Mouse (Mus musculus) spleen, adult 18-20 months (tissue): ENCODE measurements around the gene 4921504E06Rik.

Source experiments
- DNase-seq, 2 experiments: peaks; one replicate each; pipeline ENCODE4 v3.0.0; 2022; ENCODE audit warnings: mixed read lengths in 2 of 2

The 4921504E06Rik gene

GRCm38 (mm10) chr2:19490262-19490661 lies 63.5 kb downstream of the 4921504E06Rik start:
- no peak for DNase-seq

DNA sequence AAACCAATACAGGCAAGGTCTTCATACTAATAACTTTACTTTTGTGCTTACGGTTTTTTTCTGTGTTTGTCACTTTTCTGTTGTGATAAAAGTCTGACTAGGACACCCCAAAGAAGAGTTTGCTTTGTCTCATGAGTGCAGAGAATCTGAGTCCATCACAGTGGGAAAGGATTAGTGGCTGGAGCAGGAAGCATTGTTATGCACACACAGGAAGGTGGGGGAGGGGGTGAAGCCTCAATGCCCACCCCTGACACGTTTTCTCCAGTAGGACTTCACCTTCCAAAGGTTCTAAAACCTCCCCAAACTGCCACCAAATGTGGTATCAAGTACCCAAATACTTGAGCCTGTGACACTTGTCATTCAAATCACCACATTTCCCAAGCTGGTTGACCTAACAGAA lies 91.8 kb downstream of the 4921504E06Rik start:
- no peak for DNase-seq

- no peak for DNase-seq
Observed at GRCm38 (mm10) chr2:19458785-19459184, 94.9 kb downstream of the 4921504E06Rik start.

DNA sequence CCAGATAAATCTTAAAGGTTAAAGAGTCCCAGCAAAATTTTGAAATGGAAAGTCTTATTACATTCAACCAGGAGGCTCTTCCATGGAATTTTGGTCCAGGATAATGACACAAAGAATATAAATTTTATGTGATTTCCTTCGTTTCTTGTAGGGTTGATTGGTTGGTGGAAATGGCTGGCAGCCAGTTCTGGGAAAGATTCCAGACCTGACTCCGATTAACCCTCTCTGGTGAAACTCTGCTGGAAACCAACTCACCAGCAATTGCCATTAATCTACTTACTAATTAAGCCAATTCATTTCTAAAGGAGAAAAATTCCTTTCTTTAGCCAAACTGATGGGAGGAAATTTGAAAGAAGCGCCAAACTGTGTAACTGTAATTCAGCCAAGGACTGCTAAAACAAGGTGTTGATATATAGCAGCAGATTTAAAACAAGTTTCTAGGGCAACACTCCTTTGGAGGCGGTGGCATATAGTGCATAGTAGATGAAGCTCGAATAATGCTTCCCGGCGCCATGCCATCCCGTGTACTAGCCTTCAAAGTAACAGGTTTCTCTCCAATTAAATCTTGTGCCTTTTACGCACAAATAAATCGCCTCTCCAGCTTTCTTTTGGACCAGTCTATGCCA lies 97.7 kb downstream of the 4921504E06Rik start:
- no peak for DNase-seq

GRCm38 (mm10) chr2:19455228-19455627 lies 98.5 kb downstream of the 4921504E06Rik start:
- DNase-seq, result no peak

DNA sequence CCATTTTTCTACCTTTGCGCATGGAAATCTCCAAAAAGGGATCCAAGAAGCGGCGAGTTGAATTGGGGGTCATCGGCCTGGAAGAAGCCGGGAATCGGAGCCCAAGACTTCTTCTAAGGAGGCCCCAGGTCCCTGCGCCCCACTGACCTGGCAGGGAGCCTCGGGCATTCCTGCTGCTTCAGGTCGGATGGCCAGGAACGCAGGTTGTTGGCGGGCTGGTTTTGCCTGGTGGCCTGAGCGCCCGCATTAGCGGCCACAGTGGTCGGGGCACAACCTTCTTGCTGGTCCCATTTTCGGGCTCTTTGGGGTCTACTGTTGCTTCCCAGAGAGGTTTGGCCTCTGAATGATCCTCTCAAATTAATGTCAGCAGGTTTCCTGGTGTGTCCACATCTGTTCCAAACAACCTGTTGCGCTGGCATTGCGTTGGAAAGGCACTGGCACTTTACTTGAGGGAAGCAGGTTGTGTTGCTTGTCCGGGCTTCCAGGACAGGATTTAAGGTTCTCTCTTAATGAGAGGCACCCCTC lies 101.1 kb downstream of the 4921504E06Rik start:
- no peak for DNase-seq

- DNase-seq, result no peak
Observed at GRCm38 (mm10) chr2:19449308-19449707, 104.4 kb downstream of the 4921504E06Rik start.

- no peak for DNase-seq
Observed at GRCm38 (mm10) chr2:19448042-19448700, 105.5 kb downstream of the 4921504E06Rik start.

DNA sequence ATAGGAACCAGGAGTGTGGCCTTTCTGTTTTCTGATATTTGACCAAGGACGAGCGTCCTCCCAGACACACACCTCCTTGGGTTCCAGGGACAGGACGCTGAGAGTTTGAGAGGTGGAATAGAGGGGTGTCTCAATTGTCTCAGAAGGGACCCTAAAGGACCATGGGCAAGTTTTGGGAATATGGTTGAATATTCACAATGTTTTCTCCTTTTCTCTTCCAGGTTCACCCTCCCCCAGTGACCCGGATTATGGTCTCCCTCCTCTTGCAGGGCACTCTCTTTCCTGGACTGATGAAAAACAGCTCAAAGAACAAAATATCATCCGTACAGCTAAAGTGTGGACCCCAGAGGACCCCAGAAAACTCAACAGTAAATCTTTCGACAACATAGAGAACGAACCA lies 107.0 kb downstream of the 4921504E06Rik start:
- no peak for DNase-seq

- no peak for DNase-seq
Observed at GRCm38 (mm10) chr2:19445871-19446501, 107.7 kb downstream of the 4921504E06Rik start.

GRCm38 (mm10) chr2:19444931-19445831 lies 108.5 kb downstream of the 4921504E06Rik start, which contains the start of gene Ptf1a:
Gene Ptf1a, plus strand, starts transcription at chr2:19445663.
- DNase-seq, result no peak

- DNase-seq, result no peak
Observed at GRCm38 (mm10) chr2:19444346-19444745, 109.4 kb downstream of the 4921504E06Rik start.

DNA sequence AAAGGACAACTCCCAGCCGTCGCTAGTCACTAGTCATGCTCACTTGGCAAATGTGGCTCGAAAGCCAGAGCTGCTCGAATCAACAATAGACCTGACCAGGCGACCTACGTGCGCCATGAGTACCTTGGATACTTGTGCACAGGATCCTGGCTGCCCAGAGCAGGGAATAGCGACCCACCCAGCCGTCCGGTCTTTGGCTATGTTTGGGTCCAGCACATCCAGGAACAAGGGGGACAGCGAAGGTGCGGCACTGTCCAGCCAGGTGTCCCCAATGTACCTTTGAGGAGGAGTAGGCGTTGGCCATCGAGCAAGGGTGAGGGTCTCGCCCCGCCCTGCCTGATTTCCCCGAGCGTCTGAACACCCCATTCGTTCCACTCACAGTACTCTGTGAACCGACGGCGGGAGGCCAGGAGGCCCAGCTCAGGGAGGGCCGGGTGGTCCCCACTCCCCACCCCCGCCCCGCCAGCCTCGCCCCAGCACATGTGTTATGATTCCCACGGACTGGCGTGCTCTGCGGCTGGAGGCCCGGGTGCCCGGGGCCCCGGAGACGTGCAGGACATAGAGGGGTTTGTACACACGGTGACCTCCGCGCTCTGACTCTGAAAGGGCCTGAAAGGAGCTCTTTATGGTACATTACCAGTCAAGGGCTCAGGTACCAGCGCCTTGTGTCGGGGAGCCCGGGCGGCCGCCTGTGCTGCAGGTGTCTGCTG lies 121.9 kb downstream of the 4921504E06Rik start:
- DNase-seq, result no peak

DNA sequence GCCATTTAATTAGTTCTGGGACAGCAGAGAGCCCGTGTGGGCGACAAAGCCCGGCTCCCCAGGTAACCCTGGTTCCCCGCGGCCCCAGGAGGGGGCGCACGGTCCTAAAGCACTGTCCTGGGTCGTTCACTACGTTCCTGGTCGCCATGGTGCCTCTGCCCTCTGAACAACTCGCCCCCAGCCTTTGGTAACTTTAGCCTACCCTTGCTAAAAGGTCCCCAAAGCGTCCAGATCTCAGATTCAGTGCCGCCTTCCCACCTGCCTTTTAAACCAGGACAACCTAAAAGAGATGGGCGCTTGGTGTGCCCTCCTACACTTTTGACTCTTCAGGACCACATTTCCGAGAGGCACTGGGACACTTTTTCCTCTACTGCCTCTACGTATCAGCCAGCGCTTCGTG lies 122.5 kb downstream of the 4921504E06Rik start:
- DNase-seq, result no peak

DNA sequence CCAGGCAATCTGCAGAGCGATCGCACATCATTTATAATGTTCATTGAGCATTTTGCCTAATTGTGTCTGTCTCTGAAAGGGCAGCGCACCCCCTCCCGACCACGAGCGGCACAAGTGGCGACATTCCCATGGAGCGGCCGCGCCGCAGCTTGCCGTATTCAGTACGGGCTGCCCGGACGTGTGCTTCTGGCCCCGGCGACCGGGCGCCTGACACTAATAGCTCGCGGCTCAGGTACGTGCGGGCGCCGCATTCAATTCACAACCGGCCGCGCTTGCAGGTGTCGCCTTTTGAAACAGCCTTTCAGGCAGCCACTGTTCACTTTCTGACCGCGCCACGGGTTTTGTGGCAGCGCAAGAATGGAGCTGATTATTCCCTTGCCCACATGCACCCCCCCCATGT lies 123.0 kb downstream of the 4921504E06Rik start:
- DNase-seq, result no peak

- DNase-seq, result no peak
Observed at GRCm38 (mm10) chr2:19429691-19430690, 123.7 kb downstream of the 4921504E06Rik start.

- peak in 1 of 2 experiments; percentile 18 for DNase-seq
Observed at GRCm38 (mm10) chr2:19429031-19429430, 124.7 kb downstream of the 4921504E06Rik start.

GRCm38 (mm10) chr2:19423086-19423485 lies 130.6 kb downstream of the 4921504E06Rik start:
- no peak for DNase-seq

DNA sequence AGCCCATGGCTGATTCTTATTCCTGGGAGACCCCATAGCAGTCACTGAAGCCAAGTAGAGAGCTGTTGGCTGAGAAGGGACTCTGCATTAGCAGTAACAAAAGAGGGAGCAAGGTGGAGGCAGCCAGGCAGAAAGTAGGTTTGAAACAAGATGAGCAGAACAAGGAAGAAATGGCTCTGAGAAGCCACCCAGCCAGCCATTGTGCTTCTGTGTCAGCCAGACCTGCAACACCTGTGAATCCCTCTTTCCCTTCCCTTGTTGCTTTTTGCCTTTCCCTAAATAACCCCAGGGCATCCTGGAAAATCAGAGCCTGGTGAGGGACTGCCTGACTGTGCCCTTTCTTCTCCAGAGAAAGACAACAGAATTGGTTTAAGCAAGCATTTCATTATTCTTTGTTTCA lies 131.5 kb downstream of the 4921504E06Rik start:
- no peak for DNase-seq

DNA sequence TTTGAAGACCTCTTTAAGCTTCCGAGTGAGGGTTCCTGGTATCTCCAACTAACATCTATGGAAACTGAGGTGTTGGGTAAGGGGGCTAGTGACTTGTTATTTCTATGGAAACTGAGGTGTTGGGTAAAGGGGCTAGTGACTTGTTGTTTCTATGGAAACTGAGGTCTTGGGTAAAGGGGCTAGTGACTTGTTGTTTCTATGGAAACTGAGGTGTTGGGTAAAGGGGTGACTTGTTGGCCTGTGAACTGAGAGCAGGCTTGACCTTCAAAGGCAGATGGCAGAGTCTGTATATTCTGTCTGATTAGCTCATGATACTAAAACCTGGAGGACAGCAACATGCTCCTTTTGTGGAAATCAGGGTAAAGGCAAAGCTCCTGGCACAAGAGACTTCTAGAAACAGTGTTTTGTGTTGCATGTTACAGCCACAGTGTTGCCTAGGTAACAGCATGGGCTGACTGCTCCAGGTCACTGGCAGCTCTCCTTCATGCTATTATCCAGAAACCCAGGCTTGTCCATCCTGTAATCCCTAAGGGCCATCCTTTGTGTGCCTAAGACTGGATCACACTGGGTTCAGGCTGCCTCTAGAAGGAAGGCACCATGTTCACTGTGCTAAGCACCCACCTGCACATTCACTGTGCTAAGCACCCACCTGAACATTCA lies 133.9 kb downstream of the 4921504E06Rik start:
- DNase-seq, result no peak
